Mouse (Mus musculus): ENCODE results near the gene Dennd6a. TPM values are rescaled to one million over a fixed set of nuclear protein-coding genes. Genes with fewer than 3 reads are reported as not detected.
A peak's percentile ranks its signal among the peaks of the same experiment; 100 is the strongest.
"Not testable (repeated sequence)": the region's sequence is repeated elsewhere in the genome, so short reads cannot be mapped to it uniquely, and the experiment has no call there.

Gene Dennd6a
- total RNA-seq (2017): 41.0 and 52.7 TPM in 2 replicates

DNA sequence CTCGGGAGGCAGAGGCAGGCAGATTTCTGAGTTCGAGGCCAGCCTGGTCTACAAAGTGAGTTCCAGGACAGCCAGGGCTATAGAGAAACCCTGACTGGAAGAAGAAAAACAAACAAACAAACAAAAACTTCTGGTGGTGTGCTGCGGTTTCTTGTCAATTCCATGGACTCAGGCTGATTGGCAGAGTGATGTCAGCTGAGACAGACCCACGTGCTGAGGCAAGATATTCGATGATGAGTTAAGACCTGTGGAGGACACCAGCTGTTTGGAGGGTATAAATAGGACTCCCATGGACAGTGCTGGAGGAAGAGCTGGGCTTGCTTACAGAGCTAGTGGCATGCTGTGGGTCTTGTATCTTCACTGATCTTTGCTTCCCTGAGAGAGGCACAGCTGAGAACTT lies at the start of gene Dennd6a:
Gene Dennd6a, plus strand, starts transcription at position 301 of the 400 bp plus-strand sequence.
- ATAC-seq (replicated peaks; ENCODE audit: low read depth, poor library complexity, severe bottlenecking): not testable (repeated sequence)

DNA sequence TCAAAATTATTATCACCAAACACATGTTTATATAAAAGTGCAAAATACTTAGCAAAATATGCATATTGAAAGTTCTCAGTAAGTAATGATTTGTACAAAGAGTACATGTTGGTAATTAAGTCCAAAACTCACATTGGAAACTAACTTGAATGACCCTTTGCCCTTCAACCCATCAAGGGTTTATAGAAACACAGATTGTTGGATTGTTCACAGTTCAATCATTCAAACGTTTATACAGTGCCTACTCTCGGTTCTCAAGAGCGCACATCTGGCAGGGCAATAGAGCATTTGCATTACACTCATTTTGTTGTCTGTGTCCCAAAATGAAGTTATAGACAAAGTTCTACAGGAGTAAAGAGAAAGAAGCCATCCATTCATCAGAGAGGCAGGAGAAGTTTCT lies 47.7 kb upstream of the Dennd6a start:
- ATAC-seq (replicated peaks; ENCODE audit: low read depth, poor library complexity, severe bottlenecking): no peak

DNA sequence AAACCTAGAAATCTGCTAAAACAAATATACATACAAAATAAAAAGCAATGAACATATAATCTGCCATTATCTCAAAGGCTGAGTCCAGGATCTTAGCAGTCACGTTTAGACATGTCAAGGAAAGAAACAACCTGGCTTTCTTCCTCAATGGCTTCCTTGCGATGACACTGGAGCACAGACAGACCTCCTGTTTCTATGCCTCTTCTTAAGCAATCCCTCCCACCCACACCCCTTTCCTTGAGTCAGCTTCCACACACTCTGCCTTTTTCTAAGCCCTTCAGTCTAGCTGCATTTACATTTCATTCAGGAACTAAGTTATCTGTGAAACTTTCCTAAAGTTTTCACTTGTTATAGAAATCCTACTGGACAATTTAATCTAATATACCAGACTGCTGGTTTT lies 45.4 kb upstream of the Dennd6a start:
- no peak for ATAC-seq (replicated peaks; ENCODE audit: low read depth, poor library complexity, severe bottlenecking)

DNA sequence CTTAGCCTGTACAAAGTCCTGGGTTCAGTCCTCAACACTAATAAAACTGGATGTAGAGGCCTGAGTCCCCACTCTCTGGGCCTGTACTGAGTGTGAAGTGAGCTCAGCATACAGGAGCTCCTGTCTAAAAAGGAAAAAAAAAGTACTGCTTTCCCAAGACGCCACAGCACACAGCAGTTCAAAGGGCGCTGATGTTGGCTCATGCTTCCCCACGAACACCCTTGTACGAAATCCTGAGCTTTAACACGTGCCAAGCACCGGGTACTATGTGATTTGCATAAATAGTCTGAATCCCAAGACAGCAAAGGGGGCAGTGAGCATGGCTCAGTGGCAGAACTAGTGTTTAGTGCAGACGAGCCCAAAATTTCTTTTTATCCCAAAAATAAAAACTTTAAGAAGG lies 43.3 kb upstream of the Dennd6a start:
- ATAC-seq (replicated peaks; ENCODE audit: low read depth, poor library complexity, severe bottlenecking): no peak

DNA sequence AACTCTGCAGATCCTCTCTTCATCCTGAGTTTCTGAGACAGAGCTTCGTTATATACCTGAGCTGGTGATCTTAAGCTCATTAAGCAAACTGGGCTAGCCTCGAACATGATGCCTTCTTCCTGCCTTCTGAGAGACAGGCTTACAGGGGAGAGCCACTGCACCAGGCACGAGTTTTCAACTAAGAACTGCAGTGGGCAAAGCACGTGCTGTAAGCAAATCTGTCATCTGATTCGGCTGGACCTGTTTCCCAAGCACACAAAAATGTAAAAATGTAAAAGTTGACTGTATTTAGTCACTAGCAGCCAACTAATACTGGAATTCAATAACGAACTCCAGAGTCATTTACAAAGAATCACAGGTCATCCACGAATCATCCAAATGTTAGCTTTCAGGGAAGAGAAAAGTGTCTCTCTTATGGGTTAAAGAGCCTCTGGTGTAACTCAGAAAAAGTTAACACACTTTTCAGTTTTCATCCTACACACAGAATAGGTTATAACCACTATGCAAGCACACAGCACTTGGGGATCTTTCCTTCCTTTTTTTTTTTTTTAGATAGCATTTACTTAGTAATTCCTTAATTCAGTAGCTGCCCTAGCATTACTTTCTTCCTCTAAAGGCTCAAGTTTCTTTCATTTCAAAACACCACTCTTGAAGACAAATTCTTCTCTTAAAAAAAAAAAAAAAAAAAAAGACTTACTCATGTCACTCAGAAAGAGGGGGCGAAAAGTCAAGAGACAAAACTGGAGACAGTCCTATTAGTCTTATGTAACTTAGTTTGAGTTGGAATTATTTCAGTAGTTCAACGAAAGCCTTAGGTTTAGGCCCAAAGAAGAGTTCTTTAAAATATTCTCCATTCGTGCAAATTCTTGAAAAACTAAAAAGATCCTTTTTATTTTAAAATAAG lies 42.0 kb upstream of the Dennd6a start:
- no peak for ATAC-seq (replicated peaks; ENCODE audit: low read depth, poor library complexity, severe bottlenecking)

DNA sequence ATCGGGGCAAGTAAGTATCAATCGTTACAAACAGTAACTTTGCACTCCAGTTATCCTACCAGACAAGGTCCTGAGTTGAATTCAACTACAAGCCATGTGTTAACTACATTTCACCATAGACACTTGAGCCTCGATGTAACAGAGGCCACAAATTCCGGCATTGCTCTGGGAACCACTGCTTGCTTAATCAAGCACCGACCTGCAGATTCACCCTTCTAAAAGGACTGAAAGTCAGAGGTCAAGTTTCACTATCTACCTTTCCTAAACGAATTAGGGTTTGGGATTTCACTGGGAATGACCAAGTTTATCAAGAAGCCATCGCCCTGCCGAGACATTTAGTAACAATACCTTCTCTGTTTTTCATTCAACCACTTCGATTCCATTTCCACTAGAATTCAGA lies 40.9 kb upstream of the Dennd6a start:
- no peak for ATAC-seq (replicated peaks; ENCODE audit: low read depth, poor library complexity, severe bottlenecking)

DNA sequence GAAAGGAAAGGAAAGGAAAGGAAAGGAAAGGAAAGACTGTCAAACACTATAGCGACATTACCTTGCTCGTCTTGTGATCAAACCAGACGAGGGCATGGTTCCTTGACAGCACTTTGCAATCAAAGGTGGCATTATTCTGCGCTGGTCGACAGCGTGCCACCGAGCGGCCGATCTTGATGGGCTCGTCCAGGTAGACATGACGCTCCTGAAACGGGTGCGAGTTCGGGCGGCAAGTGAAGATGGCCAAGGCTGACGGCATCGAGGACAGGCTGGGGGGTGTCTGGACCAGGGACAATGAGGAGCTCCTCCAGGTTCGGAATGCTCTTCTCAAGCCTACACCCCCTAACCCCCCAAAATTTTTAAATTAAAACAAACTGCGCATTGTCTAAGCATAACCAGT lies 40.4 kb upstream of the Dennd6a start:
- ATAC-seq (replicated peaks; ENCODE audit: low read depth, poor library complexity, severe bottlenecking): no peak

DNA sequence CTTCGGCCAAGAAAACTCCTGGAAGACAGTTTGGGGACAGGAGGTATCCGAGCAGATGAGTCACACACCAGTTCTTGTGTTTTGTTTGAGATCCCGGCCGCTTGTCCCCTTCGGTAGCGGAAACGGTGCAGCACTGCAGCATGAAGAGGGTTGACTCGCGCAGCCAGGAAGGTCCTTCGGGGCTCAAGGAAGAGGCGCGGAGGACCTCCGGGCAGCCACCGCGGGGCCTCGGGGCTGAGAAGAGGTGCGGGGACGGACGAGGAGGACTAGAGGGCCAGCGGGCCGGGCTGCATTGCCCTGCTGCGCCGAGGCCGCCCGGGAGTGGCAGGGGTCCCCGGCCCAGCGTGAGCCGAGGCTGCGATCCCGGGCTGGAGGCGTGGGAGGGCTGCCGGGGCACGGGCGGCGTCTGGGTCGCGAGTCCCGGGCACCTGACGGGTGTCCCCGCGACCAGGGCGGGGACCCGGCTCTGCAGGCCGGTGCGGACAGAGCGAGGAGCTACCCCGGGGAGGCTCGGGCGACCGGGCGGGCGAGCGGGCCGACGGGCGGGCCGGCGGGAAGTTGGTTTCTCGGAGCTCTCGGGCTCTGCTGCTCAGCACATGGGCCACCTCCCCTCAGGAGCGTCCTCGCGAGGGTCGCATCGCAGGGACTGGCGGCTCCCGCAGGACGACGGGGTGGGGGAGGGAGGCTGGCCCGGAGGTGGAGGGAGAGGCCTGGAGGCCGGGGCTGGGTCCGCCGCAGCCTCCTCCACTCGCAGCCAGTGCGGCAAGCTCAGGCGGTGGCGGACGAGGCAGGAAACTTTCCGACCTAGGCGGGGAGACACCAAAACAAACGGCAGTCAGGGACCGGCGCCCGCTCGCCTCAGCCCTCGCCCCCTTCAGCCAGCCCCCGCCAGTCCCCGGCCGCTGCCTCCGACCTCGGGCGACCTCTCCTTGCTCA lies 39.6 kb upstream of the Dennd6a start:
- ATAC-seq (replicated peaks; ENCODE audit: low read depth, poor library complexity, severe bottlenecking): peak; percentile 27; the same call in 1 of the 2 replicates

DNA sequence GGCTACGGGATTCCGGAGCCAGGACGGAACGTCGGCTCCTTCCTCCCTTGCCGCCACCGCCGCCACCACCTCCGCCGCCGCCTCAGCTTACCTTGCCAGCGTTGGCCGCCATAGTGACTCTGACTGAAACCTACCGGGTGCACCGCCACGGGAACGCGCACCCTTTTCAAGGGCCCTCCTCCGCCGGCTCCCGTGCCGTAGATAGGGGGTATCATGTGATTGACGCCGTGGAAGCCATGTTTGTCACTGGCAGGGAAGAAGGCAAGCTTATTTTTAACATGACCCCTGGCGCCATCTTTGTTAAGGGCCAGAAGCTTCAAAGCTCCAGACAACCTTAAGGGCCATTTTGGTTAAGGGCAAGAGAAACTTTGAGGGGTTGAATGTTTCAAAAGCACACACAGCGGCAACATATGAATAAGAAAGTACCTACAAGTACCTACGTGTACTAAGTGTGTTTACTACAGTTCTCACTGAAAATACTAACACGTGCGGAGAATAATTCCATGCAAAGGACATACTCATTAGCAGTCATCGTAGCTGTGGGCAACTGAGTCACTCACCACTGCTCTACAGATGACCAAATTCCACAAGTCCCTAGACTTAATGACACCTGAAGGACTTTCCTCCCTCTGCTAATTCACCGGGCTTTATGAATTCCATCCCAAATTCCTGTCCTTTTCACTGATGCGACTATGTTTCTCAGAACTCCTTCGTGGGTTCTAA lies 38.7 kb upstream of the Dennd6a start, which contains the start of gene Slmap:
Gene Slmap, minus strand, starts transcription at position 175 of the 723 bp plus-strand sequence.
- ATAC-seq (replicated peaks; ENCODE audit: low read depth, poor library complexity, severe bottlenecking): peak; percentile 96

DNA sequence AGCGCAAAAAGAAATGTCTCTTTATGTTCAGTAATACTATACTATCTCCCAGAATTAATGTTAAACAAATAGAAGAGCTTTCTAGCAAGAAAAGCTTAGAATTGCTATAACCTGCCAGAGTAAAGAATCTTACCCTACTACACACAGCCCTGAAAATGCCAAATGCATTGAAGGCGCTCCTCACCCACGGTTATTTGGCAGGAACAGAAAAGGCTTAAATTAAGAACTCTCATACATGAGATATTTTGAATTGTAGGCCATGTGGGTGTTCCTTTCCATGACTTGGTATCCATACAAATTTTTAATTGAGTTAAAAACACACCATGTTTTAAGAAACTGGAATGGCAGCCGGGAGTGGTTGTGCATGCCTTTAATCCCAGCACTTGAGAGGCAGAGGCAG lies 34.4 kb upstream of the Dennd6a start:
- no peak for ATAC-seq (replicated peaks; ENCODE audit: low read depth, poor library complexity, severe bottlenecking)

DNA sequence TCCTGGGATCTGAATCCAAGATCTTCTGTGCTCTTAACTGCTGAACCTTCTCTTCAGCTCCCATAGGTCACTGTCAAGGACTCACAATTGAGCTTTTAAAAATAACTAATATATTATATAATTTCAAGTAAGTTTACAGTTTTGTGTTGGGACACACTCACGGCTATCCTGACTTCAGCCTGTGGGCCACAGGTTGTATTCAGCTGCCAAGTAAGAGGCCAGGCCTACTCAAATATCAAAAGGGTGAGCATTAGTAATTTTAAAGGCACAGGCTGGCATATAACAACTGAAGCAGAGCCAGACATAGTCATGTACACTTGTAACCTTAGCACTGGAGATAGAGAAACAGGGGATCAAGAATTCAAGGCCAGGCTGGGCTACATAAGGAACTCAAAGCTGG lies 33.1 kb upstream of the Dennd6a start:
- ATAC-seq (replicated peaks; ENCODE audit: low read depth, poor library complexity, severe bottlenecking): no peak

DNA sequence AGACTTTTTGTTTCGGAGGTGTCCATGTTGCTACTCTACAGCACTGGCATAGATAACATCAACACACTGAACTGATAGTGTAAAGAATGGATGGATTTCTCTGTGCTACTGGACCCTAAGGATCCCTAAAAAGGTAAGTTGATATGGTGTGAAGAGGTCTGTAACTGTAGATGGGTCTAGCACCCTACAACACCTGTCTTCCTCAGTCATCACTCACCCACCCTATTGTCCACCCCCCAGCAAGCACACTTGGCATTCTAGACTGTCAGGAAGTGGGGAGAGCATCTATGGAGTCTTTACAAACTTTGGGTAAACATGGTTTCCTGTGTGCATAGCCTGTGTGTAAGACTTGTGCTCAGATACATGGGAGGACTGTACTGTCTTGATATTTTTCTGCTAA lies 31.5 kb upstream of the Dennd6a start:
- no peak for ATAC-seq (replicated peaks; ENCODE audit: low read depth, poor library complexity, severe bottlenecking)

DNA sequence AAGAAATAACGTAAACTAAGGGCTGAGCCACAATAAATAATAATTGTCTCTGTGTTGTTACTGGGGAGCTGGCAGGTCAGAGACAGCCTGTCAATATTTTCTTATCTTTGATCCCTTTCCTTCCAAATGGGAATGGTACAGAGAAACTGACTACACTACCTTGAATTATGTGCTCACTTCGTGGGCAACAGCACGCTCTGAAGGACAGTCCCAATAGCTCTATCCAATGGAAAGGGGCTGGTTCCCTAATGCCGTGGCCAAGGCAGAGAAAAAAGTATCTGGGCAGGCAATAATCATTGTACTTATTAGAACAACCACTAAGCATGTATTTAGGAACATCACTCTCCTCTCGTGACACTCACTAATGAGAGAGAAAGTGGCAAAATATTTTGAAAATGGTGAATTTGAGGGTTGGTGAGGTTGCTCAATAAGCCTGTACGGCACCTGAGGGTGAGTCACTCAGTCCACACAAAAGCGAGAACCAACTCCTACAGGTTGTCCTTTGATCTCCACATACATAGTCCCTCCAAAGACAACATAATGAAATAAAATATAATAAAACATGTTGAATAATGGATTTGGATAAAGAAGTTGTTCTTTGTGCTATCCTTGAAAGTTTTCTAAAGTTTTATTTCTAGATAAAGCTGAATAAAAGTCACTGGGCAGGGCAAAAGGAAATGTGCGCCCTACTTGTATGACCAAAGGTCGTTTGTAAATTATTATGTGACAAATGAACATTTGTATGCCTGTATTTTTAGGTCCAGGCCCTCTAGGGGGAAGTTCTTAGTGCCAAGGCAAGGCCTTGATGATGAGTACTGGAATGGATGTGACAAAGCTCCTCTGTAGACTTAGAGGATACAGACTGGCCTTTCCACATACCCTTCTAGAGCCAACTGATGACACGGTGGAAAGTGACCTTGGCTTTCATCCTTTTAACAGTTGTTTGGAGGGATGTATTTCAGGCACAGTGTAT lies 25.9 kb upstream of the Dennd6a start:
- no peak for ATAC-seq (replicated peaks; ENCODE audit: low read depth, poor library complexity, severe bottlenecking)

DNA sequence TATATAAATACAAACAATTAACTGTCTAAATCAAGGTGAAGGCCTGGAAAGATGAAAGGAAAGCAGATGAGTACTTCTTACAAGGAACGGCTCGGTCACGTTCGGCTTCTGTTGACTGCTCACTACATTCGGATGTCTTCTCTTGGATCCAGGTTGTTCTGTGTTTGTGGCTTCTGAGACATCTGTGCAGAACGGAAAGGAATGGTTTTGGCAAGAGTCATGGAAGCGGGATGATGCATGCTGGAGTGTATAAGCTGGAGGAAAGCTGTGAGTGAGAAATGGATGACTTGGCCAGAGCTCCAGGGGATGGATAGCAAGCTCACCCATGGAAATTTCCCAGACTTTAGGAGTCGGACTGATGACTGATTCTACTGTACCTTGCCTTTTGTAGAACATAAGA lies 22.9 kb upstream of the Dennd6a start:
- ATAC-seq (replicated peaks; ENCODE audit: low read depth, poor library complexity, severe bottlenecking): no peak

DNA sequence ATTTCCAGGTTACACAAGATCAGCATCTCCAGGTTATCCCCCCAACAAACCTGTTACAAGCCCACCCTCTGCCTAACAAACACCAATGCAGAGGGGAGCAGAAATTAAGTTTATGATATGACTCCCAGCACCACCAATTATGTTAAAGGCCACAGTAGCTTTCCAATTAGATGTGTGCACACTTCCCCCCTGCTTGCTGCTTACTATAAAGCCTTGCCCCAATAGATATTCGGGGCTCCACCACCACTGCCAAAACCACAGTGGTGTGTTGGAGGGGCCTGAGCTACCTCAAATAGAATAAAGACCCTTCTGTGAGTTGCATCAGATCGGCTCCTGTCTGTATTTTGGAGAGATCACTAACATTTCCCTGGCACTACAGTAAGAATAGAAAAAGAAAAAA lies 21.2 kb upstream of the Dennd6a start:
- ATAC-seq (replicated peaks; ENCODE audit: low read depth, poor library complexity, severe bottlenecking): no peak

DNA sequence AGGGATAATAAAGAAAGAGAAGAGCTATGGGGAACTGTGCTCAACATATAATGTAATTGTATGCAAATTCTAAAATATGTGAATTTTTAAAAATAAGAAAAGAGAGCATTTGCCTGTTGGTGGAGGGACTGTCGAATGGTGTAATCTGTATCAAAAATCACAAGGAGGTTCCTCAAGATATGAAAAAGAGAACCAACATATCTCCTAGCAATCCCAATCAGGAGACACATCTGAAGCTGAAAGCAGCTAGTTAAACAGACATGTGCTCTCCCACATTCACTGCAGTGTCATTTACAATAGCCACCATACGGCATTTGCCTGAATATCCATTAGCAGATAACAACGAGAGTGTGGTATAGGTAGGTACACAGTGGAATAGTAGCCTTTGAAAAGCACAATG lies 20.8 kb upstream of the Dennd6a start:
- ATAC-seq (replicated peaks; ENCODE audit: low read depth, poor library complexity, severe bottlenecking): peak; percentile 45; the same call in 1 of the 2 replicates

DNA sequence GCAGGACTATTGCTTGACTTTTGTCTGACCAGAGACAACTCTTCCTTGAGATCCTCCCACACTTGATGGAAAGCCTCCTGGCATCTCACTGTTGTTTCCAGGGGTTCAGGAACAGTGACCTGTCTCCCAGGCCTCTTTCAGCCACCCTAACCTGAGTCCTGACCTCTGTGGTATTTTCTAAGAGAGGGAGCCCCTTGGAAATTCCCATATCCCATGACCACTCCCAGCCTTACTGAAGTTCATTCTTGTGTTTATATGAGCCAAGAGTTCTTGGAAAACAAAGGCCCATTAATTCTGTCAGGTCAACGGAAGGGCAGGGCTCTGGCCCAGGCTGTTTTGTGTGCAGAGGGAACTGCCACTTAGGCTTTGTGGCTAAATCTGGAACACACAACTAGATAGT lies 16.1 kb upstream of the Dennd6a start:
- ATAC-seq (replicated peaks; ENCODE audit: low read depth, poor library complexity, severe bottlenecking): no peak

DNA sequence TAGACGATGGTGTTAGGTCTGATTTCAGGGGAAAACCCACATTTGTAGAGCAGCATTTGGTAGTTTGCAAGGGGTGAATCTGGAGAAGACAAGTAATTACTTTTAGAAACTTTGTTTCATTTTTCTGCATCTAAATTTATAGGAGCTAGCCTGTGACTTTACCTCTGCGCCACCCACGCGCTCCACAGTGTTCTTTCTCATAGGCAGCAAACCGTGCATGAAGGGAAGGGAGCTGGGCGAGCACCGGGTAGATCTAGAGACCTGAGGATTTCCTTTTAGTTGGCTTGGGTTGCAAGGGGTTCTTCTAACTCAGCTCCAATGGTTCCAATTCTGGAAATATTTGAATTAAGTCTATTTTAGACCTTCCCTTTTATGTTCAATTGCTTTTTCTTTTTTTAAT lies 15.1 kb upstream of the Dennd6a start:
- no peak for ATAC-seq (replicated peaks; ENCODE audit: low read depth, poor library complexity, severe bottlenecking)

DNA sequence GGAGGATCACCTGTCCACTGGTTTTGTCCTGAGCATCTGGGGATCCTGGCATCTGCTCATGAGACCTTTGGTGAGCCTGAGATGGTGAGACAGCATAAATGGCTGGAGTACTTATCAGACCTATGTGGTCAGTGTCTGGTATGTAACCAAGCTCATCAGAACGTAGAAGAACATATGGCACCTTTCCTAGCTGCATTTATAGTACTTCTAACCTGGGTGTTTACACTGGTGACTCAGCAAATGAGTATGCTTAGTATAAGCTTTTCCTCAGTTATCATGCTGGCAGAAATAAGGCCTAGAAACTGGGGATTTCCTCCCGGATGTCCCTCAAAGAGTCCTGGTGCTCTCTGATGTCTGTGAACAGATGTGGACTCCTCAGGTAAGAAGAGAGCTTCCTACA lies 11.4 kb upstream of the Dennd6a start:
- ATAC-seq (replicated peaks; ENCODE audit: low read depth, poor library complexity, severe bottlenecking): no peak
